Mouse (Mus musculus) myocyte (in vitro differentiated cells): ENCODE measurements around the gene Cdc25b. TPM values are rescaled to one million over a fixed set of nuclear protein-coding genes. Genes with fewer than 3 reads are reported as not detected.

Experiments used
- H3K27me3 ChIP-seq: one replicate; pipeline ENCODE4 v1.6.1; 2011; ENCODE audit not compliant: control insufficient read depth, insufficient read depth, insufficient read length
- H3K36me3 ChIP-seq: one replicate; pipeline ENCODE4 v1.6.1; 2011; ENCODE audit not compliant: control insufficient read depth, insufficient read depth
- H3K4me2 ChIP-seq: one replicate; pipeline ENCODE4 v1.6.1; 2011; ENCODE audit warnings: low read depth, control low read depth
- H3K4me3 ChIP-seq: one replicate; pipeline ENCODE4 v1.5.1; 2011; ENCODE audit warnings: mild to moderate bottlenecking, control low read depth, moderate library complexity
- H3K79me2 ChIP-seq: one replicate; pipeline ENCODE4 v1.6.1; 2011; ENCODE audit not compliant: control insufficient read depth, insufficient read depth
- H3ac ChIP-seq: one replicate; pipeline ENCODE4 v1.6.1; 2011; ENCODE audit not compliant: control insufficient read depth, insufficient read length
- CEBPB ChIP-seq: IDR thresholded peaks from 2 replicates; pipeline ENCODE4 v1.6.1; 2011; ENCODE audit warnings: mild to moderate bottlenecking, moderate library complexity; ENCODE audit not compliant: poor library complexity, insufficient read depth, severe bottlenecking
- E2F4 ChIP-seq: IDR thresholded peaks from one replicate; pipeline ENCODE4 v1.6.1; 2011; ENCODE audit warnings: mild to moderate bottlenecking, control low read depth, moderate library complexity; ENCODE audit not compliant: insufficient read depth
- MAX ChIP-seq: IDR thresholded peaks from one replicate; pipeline ENCODE4 v1.6.1; 2011; ENCODE audit warnings: low read depth, mild to moderate bottlenecking, control low read depth
- MYOD1 ChIP-seq, 3 experiments: IDR thresholded peaks; one replicate each; pipeline ENCODE4 v1.6.1; 2011; ENCODE audit warnings: control low read depth in 2 of 3, low read depth in 2 of 3, mild to moderate bottlenecking in 2 of 3, moderate library complexity in 1 of 3; ENCODE audit not compliant: insufficient read length in 2 of 3, control insufficient read depth in 1 of 3
- MYOG ChIP-seq, 3 experiments: IDR thresholded peaks; one replicate each; pipeline ENCODE4 v1.6.1; 2011; ENCODE audit warnings: control low read depth in 2 of 3, low read depth in 2 of 3, mild to moderate bottlenecking in 2 of 3; ENCODE audit not compliant: insufficient read length in 2 of 3, control insufficient read depth in 1 of 3, insufficient read depth in 1 of 3
- POLR2A ChIP-seq: IDR thresholded peaks from one replicate; pipeline ENCODE4 v1.6.1; 2011; ENCODE audit warnings: low read depth, mild to moderate bottlenecking, control low read depth, moderate library complexity; ENCODE audit not compliant: insufficient read length
- POLR2AphosphoS2 ChIP-seq: IDR thresholded peaks from one replicate; pipeline ENCODE4 v1.6.1; 2011; ENCODE audit warnings: low read depth, control low read depth; ENCODE audit not compliant: insufficient read length
- REST ChIP-seq: IDR thresholded peaks from one replicate; pipeline ENCODE4 v1.6.1; 2011; ENCODE audit warnings: mild to moderate bottlenecking, control low read depth, moderate library complexity; ENCODE audit not compliant: insufficient read depth, insufficient read length
- SRF ChIP-seq: IDR thresholded peaks from one replicate; pipeline ENCODE4 v1.6.1; 2011; ENCODE audit warnings: low read depth; ENCODE audit not compliant: control insufficient read depth, insufficient read length
- TCF12 ChIP-seq: IDR thresholded peaks from one replicate; pipeline ENCODE4 v1.6.1; 2011; ENCODE audit warnings: mild to moderate bottlenecking, control low read depth; ENCODE audit not compliant: poor library complexity, insufficient read depth, severe bottlenecking
- TCF3 ChIP-seq: IDR thresholded peaks from one replicate; pipeline ENCODE4 v1.6.1; 2011; ENCODE audit warnings: low read depth, control low read depth; ENCODE audit not compliant: insufficient read length
- USF1 ChIP-seq: IDR thresholded peaks from one replicate; pipeline ENCODE4 v1.6.1; 2011; ENCODE audit warnings: low read depth, mild to moderate bottlenecking, control low read depth, moderate library complexity
- polyA plus RNA-seq: library from polyadenylated mRNA; unstranded; fragments of >200 nt; fragmentation: generic; extraction: Trizol; gene quantifications from one replicate; pipeline ENCODE4 v1.2.1, GENCODE M21; 2012; ENCODE audit warnings: missing spikeins

Cdc25b gene
- polyA plus RNA-seq, 1 experiment, result 58.4 TPM

DNA sequence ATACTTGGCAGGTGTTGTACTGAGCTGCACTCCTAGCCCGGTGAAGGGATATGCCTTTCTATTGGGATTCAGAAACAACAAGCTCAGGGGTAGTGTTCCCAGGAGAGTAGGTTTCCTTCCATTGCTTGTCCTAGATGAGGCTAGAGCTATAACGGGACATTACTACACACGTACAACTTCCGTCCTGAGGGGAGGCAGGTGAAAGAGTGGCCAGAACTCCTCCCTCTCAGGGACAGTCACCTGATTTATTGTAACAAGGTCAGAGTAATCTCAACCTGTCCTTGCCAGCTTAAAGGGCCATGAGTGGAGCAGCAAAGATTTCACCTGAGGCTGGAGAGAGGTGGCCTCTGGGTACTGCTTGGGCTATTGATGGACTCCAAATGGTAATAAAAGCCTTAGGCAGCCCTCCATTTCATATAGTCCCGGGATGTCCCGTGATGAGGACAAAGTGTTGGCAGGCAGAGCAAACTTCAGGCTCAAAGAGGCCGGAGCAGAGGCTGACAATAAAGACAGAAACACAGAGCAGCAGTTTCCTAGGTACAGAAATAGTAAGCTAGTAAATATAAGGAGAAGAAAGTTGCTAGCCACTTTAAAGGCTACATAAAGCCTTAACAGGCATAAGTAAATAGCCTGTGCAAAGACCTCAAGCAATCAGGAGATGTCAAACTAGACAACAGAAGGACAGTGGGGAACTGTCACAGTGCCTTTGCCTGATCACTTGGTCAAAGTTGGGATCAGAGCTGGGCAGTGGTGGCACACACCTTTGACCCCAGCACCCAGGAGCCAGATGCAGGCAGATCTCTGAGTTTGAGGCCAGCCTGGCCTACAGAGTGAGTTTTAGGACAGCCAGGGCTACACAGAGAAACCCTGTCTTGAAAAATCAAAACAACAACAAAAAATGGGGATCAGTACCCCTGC lies 29.5 kb downstream of the Cdc25b start:
- no peak for TF ChIP-seq SRF
- no peak for TF ChIP-seq E2F4
- no peak for TF ChIP-seq TCF12
- TF ChIP-seq POLR2A, result no peak
- no peak for TF ChIP-seq CEBPB
- TF ChIP-seq MYOD1 (IDR thresholded peaks at IDR 0.05; ENCODE audit: control insufficient read depth in 1 of 3, insufficient read length in 2 of 3, low read depth in 2 of 3), result no peak
- TF ChIP-seq REST, result no peak
- no peak for TF ChIP-seq USF1
- no peak for TF ChIP-seq TCF3
- TF ChIP-seq MYOG (IDR thresholded peaks at IDR 0.05; ENCODE audit: control insufficient read depth in 1 of 3, insufficient read depth in 1 of 3, insufficient read length in 2 of 3, low read depth in 2 of 3), result no peak
- no peak for TF ChIP-seq POLR2AphosphoS2
- TF ChIP-seq MAX, result no peak
- no peak overlapping the region for H3ac ChIP-seq
- H3K36me3 ChIP-seq, result no peaks in the 10 kb centered on the region
- peaks cover 6% of the 10 kb centered on the region for H3K79me2 ChIP-seq
- no peak overlapping the region for H3K4me2 ChIP-seq
- H3K4me3 ChIP-seq, result no peak overlapping the region
- no peaks in the 10 kb centered on the region for H3K27me3 ChIP-seq

DNA sequence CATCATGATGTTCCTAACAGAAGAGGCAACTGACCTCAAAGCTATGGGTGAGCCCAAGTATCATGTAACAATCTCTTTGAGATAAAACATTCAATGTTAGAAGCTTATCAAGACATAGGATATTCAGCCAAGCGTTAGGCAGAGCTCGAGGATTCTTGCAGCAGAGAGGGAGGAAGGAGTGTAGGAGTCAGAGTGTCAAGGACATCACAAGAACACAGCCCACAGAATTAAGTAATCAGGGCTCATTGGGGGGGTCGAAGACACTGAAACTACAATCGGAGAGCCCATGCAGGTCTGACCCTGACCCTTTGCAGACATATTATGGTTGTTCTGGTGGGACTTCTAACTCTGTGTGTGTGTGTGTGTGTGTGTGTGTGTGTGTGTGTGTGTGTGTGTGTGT lies 33.3 kb downstream of the Cdc25b start:
- Histone ChIP-seq H3ac (no peak overlapping the region), H3K36me3 (no peaks in the 10 kb centered on the region), H3K4me3 (no peak overlapping the region), H3K79me2 (no peaks in the 10 kb centered on the region), H3K27me3 (no peaks in the 10 kb centered on the region), H3K4me2 (no peak overlapping the region)
- TF ChIP-seq CEBPB, result no peak
- TF ChIP-seq REST, result no peak
- no peak for TF ChIP-seq SRF
- no peak for TF ChIP-seq MYOG (IDR thresholded peaks at IDR 0.05; ENCODE audit: control insufficient read depth in 1 of 3, insufficient read depth in 1 of 3, insufficient read length in 2 of 3, low read depth in 2 of 3)
- TF ChIP-seq POLR2A, result no peak

GRCm38 (mm10) chr2:131221853-131222515 lies 35.2 kb downstream of the Cdc25b start:
- H3K27me3 ChIP-seq, result no peaks in the 10 kb centered on the region
- TF ChIP-seq POLR2AphosphoS2, result no peak
- no peak for TF ChIP-seq REST
- TF ChIP-seq TCF3, result no peak
- no peak for TF ChIP-seq MYOG (IDR thresholded peaks at IDR 0.05; ENCODE audit: control insufficient read depth in 1 of 3, insufficient read depth in 1 of 3, insufficient read length in 2 of 3, low read depth in 2 of 3)
- no peak for TF ChIP-seq MYOD1 (IDR thresholded peaks at IDR 0.05; ENCODE audit: control insufficient read depth in 1 of 3, insufficient read length in 2 of 3, low read depth in 2 of 3)
- TF ChIP-seq USF1, result no peak
- TF ChIP-seq SRF, result no peak
- no peak for TF ChIP-seq POLR2A
- TF ChIP-seq E2F4, result no peak
- TF ChIP-seq MAX, result no peak
- no peak for TF ChIP-seq CEBPB
- TF ChIP-seq TCF12, result no peak
- H3K4me2 ChIP-seq, result no peak overlapping the region
- no peaks in the 10 kb centered on the region for H3K79me2 ChIP-seq
- no peak overlapping the region for H3ac ChIP-seq
- H3K4me3 ChIP-seq, result no peak overlapping the region
- no peaks in the 10 kb centered on the region for H3K36me3 ChIP-seq

DNA sequence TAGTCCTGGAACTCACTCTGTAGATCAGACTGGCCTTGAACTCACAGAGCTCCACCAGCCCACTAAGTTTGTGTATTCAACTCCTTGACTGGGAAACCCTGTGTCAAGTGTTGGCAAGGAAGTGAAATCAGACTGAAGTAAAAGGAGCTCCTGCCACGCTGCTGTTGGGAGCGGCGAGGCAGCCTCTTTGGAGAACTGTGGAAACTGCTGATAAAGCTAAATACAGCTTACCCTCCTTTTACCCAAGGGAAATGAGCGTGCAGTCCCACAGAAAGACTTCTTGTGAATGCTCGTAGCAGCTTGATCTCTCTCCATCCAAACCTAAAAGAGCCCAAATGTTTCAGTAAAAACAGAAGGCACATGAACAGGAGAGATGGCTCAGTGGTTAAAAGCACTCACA lies 35.8 kb downstream of the Cdc25b start:
- no peak overlapping the region for H3K4me2 ChIP-seq
- H3K4me3 ChIP-seq, result no peak overlapping the region
- TF ChIP-seq REST (no peak), CEBPB (no peak), MAX (no peak), TCF3 (no peak), POLR2A (no peak)
- H3K79me2 ChIP-seq, result no peaks in the 10 kb centered on the region
- H3K27me3 ChIP-seq, result no peaks in the 10 kb centered on the region
- no peak overlapping the region for H3ac ChIP-seq
- H3K36me3 ChIP-seq, result no peaks in the 10 kb centered on the region

- H3K27me3 ChIP-seq, result no peaks in the 10 kb centered on the region
- no peaks in the 10 kb centered on the region for H3K79me2 ChIP-seq
- H3K36me3 ChIP-seq, result no peaks in the 10 kb centered on the region
- H3K4me2 ChIP-seq, result no peak overlapping the region
- no peak overlapping the region for H3K4me3 ChIP-seq
- H3ac ChIP-seq, result no peak overlapping the region
- TF ChIP-seq MAX (no peak), E2F4 (no peak), MYOG (IDR thresholded peaks at IDR 0.05; ENCODE audit: control insufficient read depth in 1 of 3, insufficient read depth in 1 of 3, insufficient read length in 2 of 3, low read depth in 2 of 3) (no peak), SRF (no peak), TCF12 (no peak), MYOD1 (IDR thresholded peaks at IDR 0.05; ENCODE audit: control insufficient read depth in 1 of 3, insufficient read length in 2 of 3, low read depth in 2 of 3) (no peak), POLR2A (no peak), REST (no peak), POLR2AphosphoS2 (no peak), CEBPB (no peak), TCF3 (no peak), USF1 (no peak)
Observed at GRCm38 (mm10) chr2:131223569-131223968, 36.8 kb downstream of the Cdc25b start.
